Mouse (Mus musculus) embryo, embryonic 11.5 days (tissue): Measurements from ENCODE around the gene Cops2.

Source experiments
- DNase-seq: peaks from one replicate; pipeline ENCODE4 v3.0.0-alpha.2; 2012; ENCODE audit warnings: low read depth, low spot score

Gene Cops2

DNA sequence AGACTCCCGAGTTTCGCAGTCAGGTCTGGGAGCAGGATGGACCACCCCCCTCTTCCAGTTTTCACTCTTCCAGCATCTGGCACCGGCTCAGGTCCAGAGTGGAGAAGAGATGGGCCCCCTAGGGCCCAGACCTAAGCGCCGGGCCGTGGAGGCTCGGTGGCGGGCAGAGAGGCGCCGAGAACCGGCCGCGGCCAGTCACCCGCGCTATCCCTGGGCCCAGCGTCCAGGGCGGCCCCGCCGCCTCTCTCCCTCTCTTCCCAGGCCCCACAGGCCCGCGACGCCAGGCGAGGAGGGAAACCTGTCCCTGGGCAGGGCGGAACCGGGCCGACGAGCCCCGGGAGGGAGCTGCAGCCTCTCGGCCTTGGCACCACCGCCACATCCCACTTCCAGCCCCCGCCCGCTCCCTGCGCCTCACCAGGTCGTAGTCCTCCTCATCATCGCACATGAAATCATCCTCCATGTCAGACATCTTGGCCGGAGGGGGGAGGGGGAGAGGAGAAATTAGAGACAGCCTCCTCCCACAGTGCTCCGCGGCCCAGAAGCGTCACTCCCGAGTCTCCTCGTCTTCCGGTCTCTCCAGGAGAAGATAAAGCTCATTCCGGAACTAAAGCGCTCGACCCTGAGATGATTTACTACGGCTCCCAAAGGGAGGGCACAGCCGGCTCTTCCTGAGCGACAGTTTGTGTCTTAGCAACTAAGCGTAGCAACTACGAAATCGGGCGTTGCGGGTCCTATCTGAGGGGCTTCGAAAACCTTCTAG lies at the start of gene Cops2, which contains the start of gene Galk2:
Cops2 (minus strand) TSS at position 619 of the 760 bp plus-strand sequence.
Galk2 (plus strand) TSS at position 589 of the 760 bp plus-strand sequence.
- DNase-seq: peak; percentile 92

GRCm38 (mm10) chr2:125907580-125908255 lies 48.8 kb upstream of the Cops2 start:
- no peak for DNase-seq

DNA sequence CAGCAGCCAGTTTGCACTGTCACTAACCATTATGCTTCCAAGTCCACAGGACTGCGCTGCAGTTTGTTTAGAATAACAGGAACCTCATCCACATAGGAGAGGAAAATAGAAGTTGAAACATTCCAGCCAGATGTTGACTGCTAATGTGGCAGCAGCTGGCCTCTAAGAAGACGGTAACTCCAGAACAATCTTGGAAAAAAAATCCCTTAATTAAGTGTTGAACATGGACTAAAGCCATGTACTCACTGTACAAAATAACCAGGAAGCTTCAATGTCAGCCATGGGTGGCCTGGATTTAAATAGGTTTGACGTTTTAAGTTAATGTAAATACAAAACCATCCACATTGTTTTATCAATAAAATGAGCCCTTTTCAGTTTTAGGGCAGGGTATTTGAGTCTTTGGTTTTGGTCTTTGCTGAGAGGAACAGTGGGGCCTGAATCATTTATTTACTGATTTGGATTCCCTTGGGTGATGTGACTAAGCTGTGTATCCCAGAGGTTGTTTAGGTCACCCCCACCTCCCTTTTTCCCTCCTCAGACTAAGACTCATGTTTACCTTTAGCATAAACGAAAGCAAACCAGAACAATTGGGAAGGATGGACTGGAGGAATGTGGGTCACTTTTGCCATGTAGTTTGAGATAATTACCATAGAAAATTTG lies 47.6 kb upstream of the Cops2 start:
- no peak for DNase-seq

DNA sequence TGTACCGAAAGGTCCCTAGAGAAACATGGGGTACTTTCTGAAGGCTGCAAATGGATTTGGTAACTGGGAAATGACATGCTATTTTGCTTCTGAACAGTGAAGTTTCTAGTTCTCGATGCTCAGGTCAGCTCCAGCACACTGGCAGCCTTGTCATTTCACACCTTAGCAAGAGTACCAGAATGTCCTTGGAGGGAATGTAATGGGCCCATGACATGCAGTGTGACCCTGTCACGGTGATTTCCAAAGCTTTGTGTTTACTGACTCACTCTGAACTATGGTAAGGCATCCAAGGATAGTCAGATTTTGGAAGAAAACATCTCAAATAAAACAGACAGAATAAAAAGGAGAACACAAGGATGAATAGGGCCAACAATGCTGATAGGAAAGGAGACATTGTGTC lies 42.5 kb upstream of the Cops2 start:
- DNase-seq: no peak

DNA sequence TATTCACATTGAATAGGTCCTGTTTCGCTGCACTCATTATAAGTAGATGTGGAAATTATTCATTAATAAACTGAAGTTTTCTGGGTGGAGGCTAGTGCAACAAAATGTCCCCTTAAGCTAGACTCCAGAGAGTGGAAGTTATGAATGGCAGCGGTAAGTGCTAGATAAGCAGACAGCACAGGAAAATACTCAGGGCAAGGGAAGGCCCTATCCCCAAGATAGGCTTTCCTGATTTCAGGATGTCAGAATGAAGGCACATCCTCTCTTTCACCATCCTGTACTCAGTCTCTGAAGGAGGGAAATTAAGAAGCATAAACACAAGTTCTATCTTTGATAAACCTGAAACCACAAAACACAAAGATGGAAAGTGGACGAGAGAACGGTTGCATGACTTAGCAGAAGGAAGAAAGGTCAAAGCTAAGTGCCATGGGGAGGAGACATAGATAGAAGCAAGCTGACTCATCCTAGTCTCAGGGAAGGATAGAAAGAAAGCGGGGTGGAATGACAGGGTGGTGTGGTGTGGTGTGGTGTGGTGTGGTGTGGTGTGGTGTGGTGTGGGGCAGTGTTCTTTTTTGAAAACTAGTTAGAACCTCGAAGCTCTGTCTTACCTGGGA lies 42.0 kb upstream of the Cops2 start:
- DNase-seq: no peak

- DNase-seq: no peak
These were observed 37.4 kb upstream of the Cops2 start for GRCm38 (mm10) chr2:125896355-125896754.

- DNase-seq: no peak
These were observed 36.2 kb upstream of the Cops2 start for GRCm38 (mm10) chr2:125895099-125895498.

DNA sequence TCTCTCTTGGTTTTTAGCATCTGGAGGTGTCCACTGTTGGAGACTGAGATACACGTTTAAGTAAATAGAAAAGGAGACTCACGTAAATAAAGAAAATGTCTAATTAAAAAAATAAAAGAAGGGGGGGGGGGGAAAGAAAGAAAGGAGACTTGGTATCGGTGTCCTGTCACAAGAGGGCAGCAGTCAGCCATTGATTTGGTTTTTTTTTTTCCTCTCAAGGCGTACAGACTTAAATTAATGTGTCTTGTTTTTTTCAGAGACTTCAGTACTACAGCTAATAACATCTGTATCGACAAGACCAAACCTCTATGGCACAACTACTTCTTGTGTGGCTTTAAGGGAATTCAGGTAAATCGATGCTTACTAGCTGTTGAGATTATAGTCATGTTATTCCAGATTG lies 34.2 kb upstream of the Cops2 start:
- DNase-seq: no peak

DNA sequence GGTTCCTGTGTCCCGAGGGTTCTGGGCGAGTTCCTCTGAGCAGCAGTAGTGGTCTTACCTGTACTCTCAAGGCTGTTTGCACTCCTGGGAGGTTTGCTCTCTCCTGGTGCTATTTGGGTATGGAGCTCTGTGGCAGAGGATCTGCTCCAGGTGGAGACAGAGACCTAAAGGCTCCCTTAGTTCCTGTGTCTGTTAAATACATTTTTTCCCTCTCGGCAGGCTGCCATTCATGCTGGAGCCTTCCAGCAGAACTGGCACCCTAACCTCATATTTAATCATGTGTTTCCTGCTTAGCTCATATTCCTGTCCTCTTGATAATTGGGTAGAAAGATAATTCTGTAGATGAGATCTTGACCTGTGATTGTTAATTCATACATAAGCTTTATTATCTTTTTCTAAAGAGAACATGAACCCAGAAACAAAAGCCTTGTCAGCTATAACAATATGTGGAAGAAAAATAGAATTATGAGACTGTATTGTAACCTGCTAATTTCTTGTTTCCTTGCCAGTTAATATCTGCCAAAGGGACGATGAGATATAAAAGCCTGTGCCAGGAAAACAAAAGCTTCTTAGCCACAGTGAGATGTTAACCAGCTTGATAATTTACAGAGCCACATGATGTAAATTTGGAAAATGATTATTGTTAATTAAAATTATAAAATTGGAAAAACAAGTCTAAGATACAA lies 27.1 kb upstream of the Cops2 start:
- DNase-seq: no peak

DNA sequence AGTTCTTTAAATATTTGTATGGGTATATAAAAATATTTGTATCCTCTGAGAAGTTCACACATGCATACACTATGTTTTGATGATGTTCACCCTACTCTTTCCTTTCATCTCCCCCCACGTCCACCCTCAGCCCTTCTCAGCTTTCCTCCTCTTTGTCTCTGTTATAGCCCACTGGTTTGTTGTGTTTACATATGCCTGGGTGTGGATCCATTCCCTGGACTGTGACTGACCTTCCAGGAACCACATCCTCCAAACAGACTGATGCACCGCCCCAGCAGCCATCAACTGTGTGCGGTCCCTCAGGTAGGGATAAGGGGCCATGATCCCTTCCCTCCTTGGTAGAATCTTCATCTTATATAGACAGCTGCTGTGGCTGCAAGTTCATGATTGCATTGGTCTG lies 11.2 kb upstream of the Cops2 start:
- DNase-seq: no peak

GRCm38 (mm10) chr2:125868301-125868700 lies 9.4 kb upstream of the Cops2 start:
- no peak for DNase-seq

- peak; percentile 39 for DNase-seq
These were observed 7.3 kb upstream of the Cops2 start for GRCm38 (mm10) chr2:125866058-125866740.

DNA sequence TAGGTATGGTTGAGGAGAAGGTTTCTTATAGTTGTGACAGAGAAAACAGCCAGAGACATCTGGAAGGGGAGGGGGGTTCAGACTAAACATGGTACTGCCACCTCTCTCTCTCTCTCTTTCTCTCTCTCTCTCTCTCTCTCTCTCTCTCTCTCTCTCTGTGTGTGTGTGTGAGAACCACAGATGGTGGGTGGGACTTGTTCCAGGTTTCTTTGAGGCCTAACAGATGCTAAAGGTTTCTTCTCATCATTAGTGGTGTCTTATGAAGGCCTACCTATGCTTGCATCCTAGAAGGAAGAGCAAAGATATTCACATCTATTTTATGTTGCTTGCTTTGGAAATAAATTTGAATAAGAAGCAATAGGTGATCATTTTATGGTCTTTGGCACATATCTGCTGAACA lies 6.6 kb upstream of the Cops2 start:
- no peak for DNase-seq

- no peak for DNase-seq
These were observed 5.6 kb upstream of the Cops2 start for GRCm38 (mm10) chr2:125864551-125864950.

GRCm38 (mm10) chr2:125863799-125864198 lies 4.9 kb upstream of the Cops2 start:
- DNase-seq: no peak

- no peak for DNase-seq
These were observed 1.2 kb downstream of the Cops2 start for GRCm38 (mm10) chr2:125857707-125858106.

GRCm38 (mm10) chr2:125851237-125851636 lies 7.7 kb downstream of the Cops2 start:
- DNase-seq: no peak

DNA sequence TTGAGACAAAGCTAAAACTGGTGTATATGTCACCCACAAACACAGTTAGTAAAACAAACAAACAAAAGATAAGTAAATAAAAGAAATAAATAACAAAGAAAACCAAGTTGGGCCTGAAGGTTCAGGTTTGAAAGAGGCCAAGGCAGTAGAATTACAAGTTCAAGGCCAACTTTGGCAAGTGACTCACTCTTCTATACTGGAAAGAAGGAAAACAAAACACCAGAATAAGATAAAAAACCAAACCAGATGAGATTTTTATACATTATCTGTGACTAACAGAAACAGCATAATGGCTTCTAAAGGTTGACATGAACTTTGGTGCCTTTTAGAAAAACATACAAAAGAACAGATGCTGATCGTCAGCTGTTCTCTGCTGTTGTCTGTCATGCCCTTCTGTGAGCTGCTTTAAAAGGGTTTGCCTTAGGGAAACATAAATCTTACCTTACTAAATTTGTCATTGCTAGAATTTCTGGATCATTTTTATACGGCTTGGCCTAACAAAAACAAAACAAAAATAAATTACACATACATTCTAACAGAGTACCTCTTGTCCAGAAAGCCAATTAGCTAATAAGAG lies 20.1 kb downstream of the Cops2 start:
- DNase-seq: no peak

DNA sequence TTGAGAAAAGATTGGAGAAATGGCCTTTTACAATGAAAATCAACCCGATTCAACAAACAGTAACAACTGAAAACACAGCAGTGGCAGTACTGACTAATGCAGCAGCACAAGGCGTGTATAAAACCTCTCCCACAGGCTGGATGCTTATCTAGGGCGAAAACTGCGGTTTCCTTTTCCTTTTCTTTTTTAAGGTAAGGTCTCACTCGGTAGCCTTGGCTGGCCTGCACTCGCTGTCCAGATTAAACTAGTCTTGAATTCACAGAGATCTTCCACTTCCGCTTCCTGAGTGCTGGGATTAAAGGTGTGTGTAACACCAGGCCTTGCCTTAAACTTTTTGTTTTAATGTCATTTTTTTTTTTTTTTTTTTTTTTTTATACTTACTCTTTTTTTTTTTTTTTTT lies 20.8 kb downstream of the Cops2 start:
- DNase-seq: no peak

- no peak for DNase-seq
These were observed 29.0 kb downstream of the Cops2 start for GRCm38 (mm10) chr2:125829924-125830323.

GRCm38 (mm10) chr2:125827898-125828297 lies 31.0 kb downstream of the Cops2 start:
- DNase-seq: no peak
